Mouse (Mus musculus) ES-E14 (cell line): ENCODE measurements around the gene Olfr315. TPM values are rescaled to one million over a fixed set of nuclear protein-coding genes. Genes with fewer than 3 reads are reported as not detected.
"Not testable (repeated sequence)": the region's sequence is repeated elsewhere in the genome, so short reads cannot be mapped to it uniquely, and the experiment has no call there.

Experiments
- DNase-seq: peaks from one replicate; pipeline ENCODE4 v3.0.0-alpha.2; 2013; ENCODE audit warnings: low read depth, low spot score
- H3K27ac ChIP-seq: 2 replicates; pipeline ENCODE4 v1.5.1; 2012; ENCODE audit warnings: low read depth, mild to moderate bottlenecking, low read length, moderate library complexity, mixed read lengths; ENCODE audit not compliant: poor library complexity, insufficient read depth, severe bottlenecking
- H3K36me3 ChIP-seq: 2 replicates; pipeline ENCODE4 v1.6.1; 2012; ENCODE audit warnings: mild to moderate bottlenecking, low read length, moderate library complexity, mixed read lengths; ENCODE audit not compliant: control insufficient read depth, poor library complexity, insufficient read depth, severe bottlenecking
- H3K4me1 ChIP-seq, 2 experiments: fragments of 150-350 bp in 1 of 2; sonication (generic) in 1 of 2; 2 replicates each; pipeline ENCODE4 v1.6.1; 2012; ENCODE audit warnings: low read length in 2 of 2, mild to moderate bottlenecking in 1 of 2, mixed read lengths in 1 of 2; ENCODE audit not compliant: control insufficient read depth in 2 of 2, insufficient read depth in 2 of 2, poor library complexity in 1 of 2
- H3K4me3 ChIP-seq, 2 experiments: fragments of 150-350 bp in 1 of 2; sonication (generic) in 1 of 2; 2 replicates each; pipeline ENCODE4 v1.5.1; 2012; ENCODE audit warnings: low read length in 2 of 2, low read depth in 1 of 2, mild to moderate bottlenecking in 1 of 2, mixed read lengths in 1 of 2; ENCODE audit not compliant: insufficient read depth in 1 of 2, poor library complexity in 1 of 2, severe bottlenecking in 1 of 2
- H3K9ac ChIP-seq: 2 replicates; pipeline ENCODE4 v1.6.1; 2012; ENCODE audit warnings: low read depth, mild to moderate bottlenecking, low read length, mixed read lengths; ENCODE audit not compliant: poor library complexity, insufficient read depth, severe bottlenecking
- H3K9me3 ChIP-seq: fragments of 150-350 bp; sonication (generic); 2 replicates; pipeline ENCODE4 v1.6.1; 2012; ENCODE audit warnings: low read depth, mild to moderate bottlenecking, low read length; ENCODE audit not compliant: control insufficient read depth, insufficient read depth
- CHD2 ChIP-seq: IDR thresholded peaks from 2 replicates; pipeline ENCODE4 v1.6.1; 2014; ENCODE audit warnings: mild to moderate bottlenecking, low read depth, low read length, inconsistent platforms
- HCFC1 ChIP-seq: IDR thresholded peaks from 2 replicates; pipeline ENCODE4 v1.6.1; 2012; ENCODE audit warnings: low read length, inconsistent platforms, borderline replicate concordance; ENCODE audit not compliant: insufficient read depth
- MAFK ChIP-seq: IDR thresholded peaks from 2 replicates; pipeline ENCODE4 v1.6.1; 2014; ENCODE audit warnings: mild to moderate bottlenecking, low read depth, low read length, inconsistent platforms; ENCODE audit not compliant: insufficient read depth
- ZC3H11A ChIP-seq: IDR thresholded peaks from 2 replicates; pipeline ENCODE4 v1.6.1; 2012; ENCODE audit warnings: low read depth, mild to moderate bottlenecking, inconsistent platforms, low read length, borderline replicate concordance
- ZNF384 ChIP-seq: IDR thresholded peaks from 2 replicates; pipeline ENCODE4 v1.6.1; 2012; ENCODE audit warnings: low read depth, low read length, inconsistent platforms
- in situ Hi-C, 2 experiments: fragments of 600-800 bp; cut with MboI; formaldehyde crosslinking; loops; one replicate each; pipeline ENCODE4 v1.15.1; 2025; ENCODE audit warnings: low sequenced_read_pairs in 2 of 2, inconsistent platforms in 1 of 2; ENCODE audit not compliant: unreplicated experiment in 2 of 2
- total RNA-seq: library from RNA; depleted of rRNA; stranded (reverse); fragments of 300-350 nt; gene quantifications from 2 replicates; pipeline ENCODE4 v1.2.3, GENCODE M21; 2012; rRNA removed

Olfr315 gene
- total RNA-seq: not detected in 2 replicates

DNA sequence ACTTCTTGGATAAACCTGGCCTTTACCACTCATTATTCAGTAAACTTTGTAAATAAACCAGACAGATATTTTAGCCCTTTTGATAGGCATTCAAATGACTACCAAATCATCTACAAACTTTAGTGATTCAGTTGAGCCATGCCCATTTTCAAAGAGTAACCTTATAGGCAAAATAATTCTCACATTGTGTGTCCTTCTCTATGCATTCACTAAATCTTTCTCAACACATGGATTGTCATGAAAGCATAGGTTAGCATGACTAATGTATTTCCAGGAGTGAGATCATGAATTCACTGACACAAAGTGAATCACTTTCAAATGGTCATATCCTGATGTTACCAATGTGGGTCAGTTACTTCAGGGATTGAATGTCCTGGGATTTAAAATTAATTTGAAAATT, at the start of gene Olfr315:
Gene Olfr315 (plus strand): TSS at position 301 of the 400 bp plus-strand sequence.
- DNase-seq: no peak
- TF ChIP-seq MAFK (no peak), CHD2 (no peak), ZC3H11A (no peak), HCFC1 (no peak), ZNF384 (no peak)
- Histone ChIP-seq H3K36me3 (no peaks in the 10 kb centered on the region), H3K4me3 (no peak within 1 kb of the TSS), H3K27ac (no peak within 1 kb of the TSS), H3K9me3 (no peaks in the 10 kb centered on the region), H3K9ac (no peak within 1 kb of the TSS), H3K4me1 (no peaks in the 10 kb centered on the region)
- in situ Hi-C loops: no loop called here

- Histone ChIP-seq H3K9ac (no peak within 1 kb of the TSS), H3K36me3 (no peaks in the 10 kb centered on the region), H3K27ac (no peak within 1 kb of the TSS), H3K9me3 (no peaks in the 10 kb centered on the region), H3K4me3 (no peak within 1 kb of the TSS), H3K4me1 (no peaks in the 10 kb centered on the region)
- no peak for DNase-seq
- in situ Hi-C loops: no loop called here
- TF ChIP-seq ZC3H11A: no peak
- no peak for TF ChIP-seq HCFC1
- TF ChIP-seq CHD2: no peak
- no peak for TF ChIP-seq MAFK
- no peak for TF ChIP-seq ZNF384
Observed at GRCm38 (mm10) chr11:58723914-58724313, 49.1 kb upstream of the Olfr315 start, which contains the start of gene Olfr318. TSS of gene Olfr318 (minus strand) at chr11:58724014.

DNA sequence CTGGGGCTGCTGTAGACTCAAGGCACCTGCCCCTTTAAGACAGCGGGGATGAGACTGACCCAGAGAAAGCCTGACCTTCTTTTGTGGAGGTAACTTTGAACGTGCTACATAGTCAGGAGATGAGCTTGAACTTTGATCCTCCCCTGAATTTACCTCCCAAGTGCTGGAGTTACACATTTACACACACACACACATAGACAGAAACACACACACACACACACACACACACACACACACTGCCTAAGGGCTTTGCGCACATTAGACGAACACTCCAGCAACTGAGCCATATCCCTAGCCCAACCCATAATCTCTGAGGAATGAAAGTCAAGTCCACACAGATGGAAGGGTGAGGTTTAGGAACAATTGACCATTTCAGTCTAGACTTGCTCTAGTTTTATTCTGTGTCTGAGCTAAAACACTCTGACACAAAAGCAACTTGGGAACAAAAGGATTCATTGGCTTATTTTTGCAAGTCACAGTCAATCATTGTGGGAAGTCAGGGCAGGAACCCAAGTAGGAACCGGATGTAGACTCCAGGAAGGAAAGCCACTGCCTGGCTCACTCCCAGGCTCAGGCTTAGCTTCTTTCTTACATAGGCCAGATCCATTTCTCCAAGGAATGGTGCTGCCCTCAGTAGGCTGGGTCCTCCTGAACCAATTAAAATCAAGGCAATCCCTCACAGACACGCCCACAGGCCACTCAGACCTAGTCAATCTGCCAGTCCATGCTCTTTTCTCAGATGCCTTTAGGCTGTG, 44.9 kb upstream of the Olfr315 start:
- H3K36me3 ChIP-seq, H3K9me3 ChIP-seq, H3K27ac ChIP-seq, H3K4me3 ChIP-seq, H3K9ac ChIP-seq, DNase-seq, in situ Hi-C loops, H3K4me1 ChIP-seq: not testable (repeated sequence)

GRCm38 (mm10) chr11:58733372-58733771, 39.6 kb upstream of the Olfr315 start:
- no peak for TF ChIP-seq ZNF384
- no peak for TF ChIP-seq HCFC1
- TF ChIP-seq MAFK: no peak
- no peak for TF ChIP-seq ZC3H11A
- no peak for TF ChIP-seq CHD2
- no peaks in the 10 kb centered on the region for H3K36me3 ChIP-seq
- H3K9me3 ChIP-seq: no peaks in the 10 kb centered on the region
- no peak overlapping the region for H3K27ac ChIP-seq
- in situ Hi-C loops: loop anchor here (10.0 kb wide), 1 partner anchor 69 kb away; no protein-coding TSS in a partner anchor
- no peaks in the 10 kb centered on the region for H3K4me1 ChIP-seq
- no peak for DNase-seq
- H3K4me3 ChIP-seq: no peak overlapping the region
- no peak overlapping the region for H3K9ac ChIP-seq
